Mouse (Mus musculus) liver, embryonic 15.5 days (tissue): Measurements from ENCODE around the gene Gstt4. TPM values are rescaled to one million over a fixed set of nuclear protein-coding genes. Genes with fewer than 3 reads are reported as not detected.
"Not testable (repeated sequence)": the region's sequence is repeated elsewhere in the genome, so short reads cannot be mapped to it uniquely, and the experiment has no call there.

ENCODE experiments used
- ATAC-seq: fragments of 200-750 bp; cut with Nextera tagmentation; 2 replicates; pipeline ENCODE4 v1.8.0; 2017; ENCODE audit warnings: moderate number of reproducible peaks, mild to moderate bottlenecking, moderate library complexity; ENCODE audit not compliant: insufficient read depth
- H3K27ac ChIP-seq: fragments of 300-500 bp; sonication (generic); replicated peaks from 2 replicates; pipeline ENCODE4 v1.5.1; 2015; ENCODE audit warnings: mild to moderate bottlenecking, inconsistent platforms
- H3K27me3 ChIP-seq: fragments of 300-500 bp; sonication (generic); 2 replicates; pipeline ENCODE4 v1.6.1; 2015; ENCODE audit warnings: mild to moderate bottlenecking, inconsistent platforms
- H3K36me3 ChIP-seq: fragments of 300-500 bp; sonication (generic); replicated peaks from 2 replicates; pipeline ENCODE4 v1.6.1; 2015; ENCODE audit warnings: moderate library complexity, mild to moderate bottlenecking, inconsistent platforms
- H3K4me1 ChIP-seq: fragments of 300-500 bp; sonication (generic); replicated peaks from 2 replicates; pipeline ENCODE4 v1.6.1; 2015; ENCODE audit warnings: inconsistent platforms
- H3K4me2 ChIP-seq: fragments of 300-500 bp; sonication (generic); 2 replicates; pipeline ENCODE4 v1.6.1; 2015; ENCODE audit warnings: moderate library complexity, mild to moderate bottlenecking, inconsistent platforms
- H3K4me3 ChIP-seq: fragments of 300-500 bp; sonication (generic); replicated peaks from 2 replicates; pipeline ENCODE4 v1.5.1; 2015; ENCODE audit warnings: mild to moderate bottlenecking, inconsistent platforms
- H3K9ac ChIP-seq: fragments of 300-500 bp; sonication (generic); 2 replicates; pipeline ENCODE4 v1.6.1; 2015; ENCODE audit warnings: moderate library complexity, mild to moderate bottlenecking, inconsistent platforms
- H3K9me3 ChIP-seq: fragments of 300-500 bp; sonication (generic); replicated peaks from 2 replicates; pipeline ENCODE4 v1.6.1; 2016; ENCODE audit warnings: inconsistent platforms
- WGBS: fragments of 180-500 bp; shearing (Covaris S2); methylation state at CpG from one replicate; pipeline ENCODE4 v1.1.7; 2015; ENCODE audit warnings: mixed read lengths; ENCODE audit not compliant: insufficient replicate concordance; 5-methylcytosine and 5-hydroxymethylcytosine counted together
- polyA plus RNA-seq: library from polyadenylated mRNA; unstranded; fragments of >200 nt; fragmentation: Nextera tagmentation; extraction: Ambion mirVana; gene quantifications from 2 replicates; pipeline ENCODE4 v1.2.1, GENCODE M21; 2015

Gene Gstt4
- polyA plus RNA-seq: not detected in 2 replicates

GRCm38 (mm10) chr10:75822443-75822842 lies at the start of gene Gstt4:
Gene Gstt4, minus strand, starts transcription at chr10:75822543.
- Histone ChIP-seq H3K27me3 (peaks cover 8% of the 10 kb centered on the region), H3K27ac (no peak within 1 kb of the TSS), H3K36me3 (no peaks in the 10 kb centered on the region), H3K4me2 (no peak within 1 kb of the TSS), H3K4me3 (no peak within 1 kb of the TSS), H3K9ac (no peak within 1 kb of the TSS), H3K9me3 (no peaks in the 10 kb centered on the region), H3K4me1 (no peaks in the 10 kb centered on the region)
- no peak for ATAC-seq
- 81% methylated on average over 2 of the region's 2 CpGs for WGBS

DNA sequence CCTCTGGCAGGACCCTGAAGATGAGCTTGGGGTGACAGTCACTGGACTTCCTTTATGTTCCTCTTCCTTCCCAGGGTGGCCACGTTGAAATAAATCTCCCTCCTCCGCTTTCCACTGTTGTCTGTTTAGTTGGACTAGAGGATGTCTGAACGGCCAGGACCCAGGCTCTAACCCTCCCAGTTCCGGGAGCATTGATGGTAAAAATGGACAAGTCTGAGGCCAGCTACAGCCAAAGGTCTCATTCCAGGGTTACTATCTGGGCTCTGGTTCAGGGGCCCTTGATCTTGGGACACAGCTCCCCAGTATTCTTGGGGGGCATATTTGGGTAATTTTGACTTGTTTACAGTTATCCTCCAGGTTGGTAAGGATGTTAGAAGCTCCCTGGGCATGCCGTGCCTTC lies 39.2 kb upstream of the Gstt4 start:
- Histone ChIP-seq H3K36me3 (peaks cover 13% of the 10 kb centered on the region), H3K9me3 (no peaks in the 10 kb centered on the region), H3K4me1 (peaks cover 42% of the 10 kb centered on the region), H3K9ac (no peak overlapping the region), H3K4me2 (no peak overlapping the region), H3K27ac (no peak overlapping the region), H3K27me3 (no peaks in the 10 kb centered on the region), H3K4me3 (no peak overlapping the region)
- WGBS: 62% methylated on average over 5 of the region's 5 CpGs
- no peak for ATAC-seq

DNA sequence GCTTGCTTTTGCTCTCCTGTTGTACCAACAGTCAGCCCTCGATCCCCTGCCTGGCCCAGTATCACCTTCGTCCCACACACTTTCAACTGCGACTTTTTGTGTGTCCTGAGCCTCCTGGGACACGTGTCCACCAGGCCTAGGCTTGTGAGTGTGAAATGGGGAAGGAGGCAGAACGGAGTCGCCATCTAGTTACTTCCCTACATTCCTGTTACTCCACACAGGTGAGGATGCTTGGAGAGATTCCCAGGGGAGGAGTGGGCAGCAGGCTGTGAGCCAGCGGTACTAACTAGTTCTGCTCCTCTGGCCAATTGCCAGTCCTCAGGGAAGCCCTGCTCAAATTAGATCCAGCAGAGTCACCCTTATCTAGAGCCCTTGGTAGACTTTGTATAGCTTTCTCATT lies 38.4 kb upstream of the Gstt4 start:
- H3K4me3 ChIP-seq: no peak overlapping the region
- H3K9ac ChIP-seq: no peak overlapping the region
- ATAC-seq: no peak
- no peaks in the 10 kb centered on the region for H3K27me3 ChIP-seq
- peaks cover 42% of the 10 kb centered on the region for H3K4me1 ChIP-seq
- H3K9me3 ChIP-seq: no peaks in the 10 kb centered on the region
- H3K4me2 ChIP-seq: peak overlapping the region; percentile 92
- WGBS: 37% methylated on average over 7 of the region's 7 CpGs
- no peak overlapping the region for H3K27ac ChIP-seq
- H3K36me3 ChIP-seq: peaks cover 13% of the 10 kb centered on the region

- not testable (repeated sequence) for H3K27me3 ChIP-seq, H3K9me3 ChIP-seq
- peak; percentile 93 for ATAC-seq
- peak within 1 kb of the TSS; percentile 85 for H3K27ac ChIP-seq
- H3K36me3 ChIP-seq: peaks cover 13% of the 10 kb centered on the region
- H3K9ac ChIP-seq: peak within 1 kb of the TSS; percentile 71
- peaks cover 42% of the 10 kb centered on the region for H3K4me1 ChIP-seq
- H3K4me2 ChIP-seq: peak within 1 kb of the TSS; percentile 92
- peak within 1 kb of the TSS; percentile 70 for H3K4me3 ChIP-seq
- under 1% methylated on average over 46 of the region's 46 CpGs for WGBS
Observed at GRCm38 (mm10) chr10:75859786-75860470, 37.6 kb upstream of the Gstt4 start, which contains the start of gene Mif. Gene Mif, minus strand, starts transcription at chr10:75860240.

GRCm38 (mm10) chr10:75859107-75859746 lies 36.9 kb upstream of the Gstt4 start:
- peak overlapping the region; percentile 71 for H3K9ac ChIP-seq
- H3K4me3 ChIP-seq: peak overlapping the region; percentile 70
- WGBS: 2% methylated on average over 27 of the region's 27 CpGs
- ATAC-seq: peak; percentile 40
- no peaks in the 10 kb centered on the region for H3K9me3 ChIP-seq
- peaks cover 42% of the 10 kb centered on the region for H3K4me1 ChIP-seq
- peak overlapping the region; percentile 92 for H3K4me2 ChIP-seq
- H3K27ac ChIP-seq: peak overlapping the region; percentile 85
- peaks cover 13% of the 10 kb centered on the region for H3K36me3 ChIP-seq
- H3K27me3 ChIP-seq: no peaks in the 10 kb centered on the region

DNA sequence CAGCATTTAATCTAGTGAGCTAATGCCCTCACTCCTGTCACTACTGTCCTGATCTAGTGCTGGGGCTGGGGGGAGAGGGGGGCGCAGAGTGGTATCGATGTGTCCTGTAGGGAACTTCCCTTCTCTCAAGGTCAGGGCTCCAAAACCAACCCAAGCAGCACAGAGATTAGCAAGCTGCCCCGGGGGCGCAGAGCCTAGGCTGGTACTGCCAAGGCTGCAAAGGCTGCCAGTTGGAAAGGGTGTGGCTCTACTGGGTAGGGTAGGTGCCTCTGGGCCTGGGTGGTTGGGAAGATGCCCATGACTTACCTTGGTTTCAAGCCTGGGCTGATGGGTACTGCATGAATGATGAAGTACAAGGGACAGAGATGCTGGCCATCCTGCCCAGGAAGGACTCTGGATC lies 35.3 kb upstream of the Gstt4 start:
- H3K36me3 ChIP-seq: peaks cover 13% of the 10 kb centered on the region
- no peaks in the 10 kb centered on the region for H3K27me3 ChIP-seq
- H3K4me2 ChIP-seq: no peak overlapping the region; the same call in 1 of the 2 replicates
- ATAC-seq: no peak
- no peak overlapping the region for H3K27ac ChIP-seq
- H3K4me3 ChIP-seq: no peak overlapping the region
- no peaks in the 10 kb centered on the region for H3K9me3 ChIP-seq
- 72% methylated on average over 4 of the region's 4 CpGs for WGBS
- H3K4me1 ChIP-seq: peaks cover 42% of the 10 kb centered on the region
- no peak overlapping the region for H3K9ac ChIP-seq

- Histone ChIP-seq H3K36me3 (peaks cover 13% of the 10 kb centered on the region), H3K4me2 (no peak overlapping the region), H3K4me1 (peaks cover 42% of the 10 kb centered on the region), H3K4me3 (no peak overlapping the region), H3K27ac (no peak overlapping the region), H3K9ac (no peak overlapping the region), H3K9me3 (no peaks in the 10 kb centered on the region), H3K27me3 (peaks cover 6% of the 10 kb centered on the region)
- ATAC-seq: no peak
- 68% methylated on average over 3 of the region's 3 CpGs for WGBS
Observed at GRCm38 (mm10) chr10:75856976-75857375, 34.6 kb upstream of the Gstt4 start.

- H3K4me3 ChIP-seq: no peak overlapping the region
- no peak overlapping the region for H3K27ac ChIP-seq
- 74% methylated on average over 11 of the region's 11 CpGs for WGBS
- H3K9me3 ChIP-seq: no peaks in the 10 kb centered on the region
- peaks cover 37% of the 10 kb centered on the region for H3K4me1 ChIP-seq
- peaks cover 13% of the 10 kb centered on the region for H3K36me3 ChIP-seq
- ATAC-seq: no peak
- no peak overlapping the region for H3K9ac ChIP-seq
- no peak overlapping the region for H3K4me2 ChIP-seq
- H3K27me3 ChIP-seq: peaks cover 12% of the 10 kb centered on the region
Observed at GRCm38 (mm10) chr10:75856155-75856907, 34.0 kb upstream of the Gstt4 start.

DNA sequence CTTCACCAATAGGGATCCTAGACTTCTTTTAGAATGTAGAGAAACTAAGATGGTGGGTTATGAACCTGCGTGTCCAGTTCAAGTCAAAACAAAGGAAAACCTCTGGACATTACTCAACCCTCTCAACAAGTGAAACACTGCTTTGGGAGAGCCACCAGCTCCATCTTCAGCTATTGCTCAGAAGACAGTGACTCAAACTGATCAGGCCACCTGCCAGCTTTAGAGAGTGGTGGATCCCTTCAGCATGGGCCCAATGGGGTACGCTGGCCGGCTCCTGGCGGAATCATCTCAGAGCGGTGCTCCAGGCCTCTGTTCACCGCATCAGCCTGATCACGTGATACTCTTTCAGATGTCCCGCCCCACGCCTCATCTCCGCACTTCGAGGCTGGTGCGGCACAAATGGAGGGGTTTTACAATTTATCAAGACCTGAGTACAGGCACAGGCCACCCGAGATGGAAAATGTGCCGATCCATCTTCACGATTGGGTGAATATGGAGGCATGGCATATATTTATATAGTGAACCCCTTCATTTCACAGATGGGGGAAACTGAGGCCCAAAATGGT lies 33.2 kb upstream of the Gstt4 start:
- peaks cover 30% of the 10 kb centered on the region for H3K4me1 ChIP-seq
- H3K4me2 ChIP-seq: no peak overlapping the region
- H3K27ac ChIP-seq: no peak overlapping the region
- ATAC-seq: no peak
- H3K9ac ChIP-seq: no peak overlapping the region
- WGBS: 82% methylated on average over 15 of the region's 15 CpGs
- H3K4me3 ChIP-seq: no peak overlapping the region
- H3K36me3 ChIP-seq: peaks cover 13% of the 10 kb centered on the region
- H3K27me3 ChIP-seq: peaks cover 20% of the 10 kb centered on the region
- H3K9me3 ChIP-seq: no peaks in the 10 kb centered on the region

DNA sequence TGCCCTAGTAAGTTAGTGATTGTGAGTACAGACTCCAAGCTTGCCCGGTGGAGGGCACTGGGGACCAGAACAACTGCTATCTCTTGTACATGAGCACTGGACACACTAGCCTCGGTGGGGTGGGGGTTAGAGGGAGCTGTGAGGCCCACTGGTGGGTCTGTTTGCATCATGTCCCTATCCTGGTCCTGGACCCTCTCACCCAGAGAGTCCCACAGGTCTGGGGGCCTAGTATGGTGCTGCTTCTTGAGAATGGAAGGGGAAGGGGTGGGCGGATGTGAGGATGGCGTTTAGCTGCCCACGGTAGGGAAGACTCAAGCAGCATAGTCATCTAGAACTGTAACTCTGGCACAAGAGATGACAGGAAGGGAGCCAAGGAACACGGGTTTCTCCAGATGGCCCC lies 32.4 kb upstream of the Gstt4 start:
- Histone ChIP-seq H3K27ac (no peak overlapping the region), H3K27me3 (peaks cover 21% of the 10 kb centered on the region), H3K9me3 (no peaks in the 10 kb centered on the region), H3K4me1 (peaks cover 26% of the 10 kb centered on the region), H3K4me2 (no peak overlapping the region), H3K9ac (no peak overlapping the region), H3K36me3 (peaks cover 13% of the 10 kb centered on the region), H3K4me3 (no peak overlapping the region)
- ATAC-seq: no peak
- WGBS: 74% methylated on average over 6 of the region's 6 CpGs

DNA sequence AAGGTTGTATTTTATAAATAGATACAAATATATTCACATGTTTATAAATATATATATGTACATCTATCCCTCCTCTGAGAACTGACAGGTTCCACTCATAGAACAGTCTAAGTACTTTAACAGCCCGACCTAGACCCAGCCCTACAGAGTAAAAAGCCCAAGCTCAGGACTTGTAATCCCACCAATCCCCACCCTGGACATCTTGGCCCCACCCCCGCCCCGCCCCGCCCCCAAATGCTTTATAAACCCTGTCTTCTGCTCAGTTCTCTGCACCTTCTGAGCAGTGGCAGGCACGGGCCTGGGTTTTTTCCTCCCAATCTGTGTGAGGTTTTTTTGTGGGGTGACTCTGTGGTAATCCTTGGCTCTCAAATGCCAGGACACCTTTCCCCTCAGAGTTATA lies 31.8 kb upstream of the Gstt4 start:
- H3K4me2 ChIP-seq: no peak overlapping the region
- peaks cover 22% of the 10 kb centered on the region for H3K4me1 ChIP-seq
- no peaks in the 10 kb centered on the region for H3K9me3 ChIP-seq
- ATAC-seq: no peak
- no peak overlapping the region for H3K9ac ChIP-seq
- WGBS: 37% methylated on average over 5 of the region's 5 CpGs
- peaks cover 21% of the 10 kb centered on the region for H3K27me3 ChIP-seq
- no peak overlapping the region for H3K27ac ChIP-seq
- peaks cover 13% of the 10 kb centered on the region for H3K36me3 ChIP-seq
- no peak overlapping the region for H3K4me3 ChIP-seq
